Mouse (Mus musculus): Measurements from ENCODE around the gene Snn. TPM values are rescaled to one million over a fixed set of nuclear protein-coding genes. Genes with fewer than 3 reads are reported as not detected.

Snn gene
- polyA plus RNA-seq, 1 experiment from 2014 or later = 50.4 TPM

DNA sequence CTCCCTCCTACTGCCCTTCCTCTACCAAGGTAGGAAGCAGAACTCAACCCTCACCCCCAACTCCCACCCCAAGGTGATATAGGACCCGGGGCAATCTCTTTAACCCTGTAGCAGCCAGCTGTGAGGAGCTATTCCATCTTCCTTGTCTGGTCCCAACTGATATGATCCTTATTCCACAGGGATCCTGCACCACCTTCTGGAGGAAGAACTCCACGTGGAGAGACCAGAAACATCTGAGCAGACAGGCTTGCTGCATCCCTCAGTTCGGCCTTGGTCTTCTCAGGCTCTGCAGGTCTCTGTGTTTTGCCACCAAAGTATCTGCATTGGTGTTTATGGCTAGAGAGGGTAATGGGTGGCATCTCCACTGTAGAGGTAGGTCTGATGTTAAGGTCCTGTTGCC, 29.4 kb upstream of the Snn start:
- Histone ChIP-seq H3K9me3 (ENCODE audit: control insufficient read depth, low read length) (no peaks in the 10 kb centered on the region), H3K4me3 (ENCODE audit: control insufficient read depth in 1 of 2, insufficient read depth in 1 of 2, low read depth in 1 of 2, low read length in 2 of 2) (no peak overlapping the region), H3K36me3 (ENCODE audit: control insufficient read depth, insufficient read depth, low read length) (no peaks in the 10 kb centered on the region), H3K4me2 (ENCODE audit: low read length) (no peak overlapping the region), H3K27me3 (ENCODE audit: control insufficient read depth, insufficient read depth, low read length) (no peaks in the 10 kb centered on the region), H3K27ac (replicated peaks in 1 of 2; ENCODE audit: control insufficient read depth in 1 of 2, insufficient read depth in 1 of 2, low read depth in 2 of 2, low read length in 2 of 2) (no peak overlapping the region), H3K9ac (ENCODE audit: low read length) (no peak overlapping the region), H3K4me1 (ENCODE audit: control insufficient read depth in 2 of 2, insufficient read depth in 2 of 2, low read length in 2 of 2) (no peaks in the 10 kb centered on the region)
- 50% methylated on average over 3 of the region's 3 CpGs for WGBS
- no peak for ATAC-seq (ENCODE audit: insufficient number of reproducible peaks, insufficient read depth, low FRiP score, low read depth)

DNA sequence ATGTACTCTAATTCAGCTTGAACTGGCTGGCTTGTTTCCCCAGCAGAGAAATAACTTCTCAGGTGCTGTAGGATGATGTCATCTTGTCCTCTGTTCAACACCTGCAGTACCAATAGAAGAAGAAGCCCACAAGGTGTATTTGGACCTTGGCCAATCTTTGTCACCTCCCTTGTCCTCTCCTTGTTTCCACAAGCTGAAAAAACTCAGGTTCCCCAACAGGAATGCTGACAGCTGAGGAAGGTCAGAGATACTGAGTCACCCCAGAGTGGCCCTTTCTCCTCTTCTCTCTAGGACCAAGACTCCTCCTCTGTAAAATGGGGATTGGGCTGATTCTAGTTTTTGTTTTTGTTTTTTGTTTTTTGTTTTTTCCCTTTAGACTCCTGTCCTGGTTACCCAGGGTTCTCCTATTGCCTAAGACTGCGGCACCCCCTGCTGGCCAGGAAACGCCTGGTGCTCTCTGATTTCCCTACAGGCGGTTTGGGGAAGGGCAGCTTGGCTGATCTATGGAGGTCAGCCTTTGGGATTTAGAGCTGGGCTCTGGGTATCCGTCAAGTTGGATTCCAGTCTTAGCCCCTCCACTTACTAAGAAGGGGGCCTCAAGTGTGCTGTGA, 26.4 kb upstream of the Snn start:
- Histone ChIP-seq H3K9ac (ENCODE audit: low read length) (no peak overlapping the region), H3K36me3 (ENCODE audit: control insufficient read depth, insufficient read depth, low read length) (no peaks in the 10 kb centered on the region), H3K4me3 (ENCODE audit: control insufficient read depth in 1 of 2, insufficient read depth in 1 of 2, low read depth in 1 of 2, low read length in 2 of 2) (no peak overlapping the region), H3K9me3 (ENCODE audit: control insufficient read depth, low read length) (no peaks in the 10 kb centered on the region), H3K4me1 (ENCODE audit: control insufficient read depth in 2 of 2, insufficient read depth in 2 of 2, low read length in 2 of 2) (no peaks in the 10 kb centered on the region), H3K27ac (replicated peaks in 1 of 2; ENCODE audit: control insufficient read depth in 1 of 2, insufficient read depth in 1 of 2, low read depth in 2 of 2, low read length in 2 of 2) (no peak overlapping the region), H3K27me3 (ENCODE audit: control insufficient read depth, insufficient read depth, low read length) (no peaks in the 10 kb centered on the region), H3K4me2 (ENCODE audit: low read length) (no peak overlapping the region)
- no peak for ATAC-seq (ENCODE audit: insufficient number of reproducible peaks, insufficient read depth, low FRiP score, low read depth)
- WGBS = 2% methylated on average over 4 of the region's 4 CpGs

DNA sequence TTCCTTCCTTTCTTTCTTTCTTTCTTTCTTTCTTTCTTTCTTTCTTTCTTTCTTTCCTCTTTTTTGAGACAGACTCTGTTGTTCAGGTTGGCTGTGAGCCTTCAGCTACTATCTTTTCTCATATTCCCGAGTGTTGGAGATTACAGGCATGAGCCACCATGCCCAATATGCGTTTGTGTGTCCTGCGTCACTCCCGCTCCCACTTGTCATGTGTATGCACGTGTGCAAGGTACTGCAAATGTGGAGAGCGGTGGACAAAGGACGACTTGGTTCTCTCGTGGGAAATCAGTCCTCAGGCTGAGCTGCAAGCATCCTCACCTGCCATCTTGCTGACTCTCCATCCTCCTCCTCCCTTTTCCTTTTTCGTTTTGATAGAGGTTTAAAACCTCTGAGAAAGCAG, 25.5 kb upstream of the Snn start:
- no peak overlapping the region for H3K27ac ChIP-seq (replicated peaks in 1 of 2; ENCODE audit: control insufficient read depth in 1 of 2, insufficient read depth in 1 of 2, low read depth in 2 of 2, low read length in 2 of 2)
- no peaks in the 10 kb centered on the region for H3K9me3 ChIP-seq (ENCODE audit: control insufficient read depth, low read length)
- no peak overlapping the region for H3K9ac ChIP-seq (ENCODE audit: low read length)
- H3K4me1 ChIP-seq (ENCODE audit: control insufficient read depth in 2 of 2, insufficient read depth in 2 of 2, low read length in 2 of 2) = no peaks in the 10 kb centered on the region
- WGBS = 81% methylated on average over 9 of the region's 9 CpGs
- no peak overlapping the region for H3K4me3 ChIP-seq (ENCODE audit: control insufficient read depth in 1 of 2, insufficient read depth in 1 of 2, low read depth in 1 of 2, low read length in 2 of 2)
- H3K36me3 ChIP-seq (ENCODE audit: control insufficient read depth, insufficient read depth, low read length) = no peaks in the 10 kb centered on the region
- no peak overlapping the region for H3K4me2 ChIP-seq (ENCODE audit: low read length)
- no peaks in the 10 kb centered on the region for H3K27me3 ChIP-seq (ENCODE audit: control insufficient read depth, insufficient read depth, low read length)
- no peak for ATAC-seq (ENCODE audit: insufficient number of reproducible peaks, insufficient read depth, low FRiP score, low read depth)

DNA sequence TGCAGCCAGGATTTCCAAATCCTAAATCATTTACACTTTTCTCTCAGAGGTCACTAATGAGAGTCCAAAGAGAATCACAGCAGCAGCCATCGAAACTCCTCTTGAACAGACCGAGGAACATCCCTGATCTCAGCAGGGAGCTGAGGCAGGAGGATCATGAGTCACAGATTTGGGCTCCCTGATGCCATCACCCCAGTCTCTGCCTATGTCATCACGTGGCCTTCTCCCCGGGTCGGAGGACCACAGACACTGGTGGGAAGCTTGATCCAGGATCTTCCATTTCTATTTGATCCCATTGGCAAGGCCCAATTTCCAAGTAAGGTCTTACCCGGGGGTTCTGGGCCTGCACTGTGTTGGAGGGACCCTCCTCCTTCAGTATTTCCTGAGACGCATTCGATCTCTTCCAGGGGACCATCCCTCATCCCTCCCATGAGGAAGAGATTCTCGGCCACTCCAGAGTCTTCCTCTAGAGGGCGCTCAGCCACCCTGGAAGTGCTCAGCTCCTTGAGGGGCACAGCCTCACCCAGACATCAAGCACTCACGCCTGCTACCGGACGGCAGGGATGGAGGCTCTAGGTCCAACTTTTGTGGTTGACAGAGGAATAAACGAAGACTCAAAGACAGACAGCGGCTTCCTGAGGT, 24.8 kb upstream of the Snn start:
- no peak for ATAC-seq (ENCODE audit: insufficient number of reproducible peaks, insufficient read depth, low FRiP score, low read depth)
- Histone ChIP-seq H3K27me3 (ENCODE audit: control insufficient read depth, insufficient read depth, low read length) (no peaks in the 10 kb centered on the region), H3K9ac (ENCODE audit: low read length) (no peak overlapping the region), H3K36me3 (ENCODE audit: control insufficient read depth, insufficient read depth, low read length) (no peaks in the 10 kb centered on the region), H3K4me3 (ENCODE audit: control insufficient read depth in 1 of 2, insufficient read depth in 1 of 2, low read depth in 1 of 2, low read length in 2 of 2) (no peak overlapping the region), H3K9me3 (ENCODE audit: control insufficient read depth, low read length) (no peaks in the 10 kb centered on the region), H3K4me2 (ENCODE audit: low read length) (peak overlapping the region; percentile 9), H3K27ac (replicated peaks in 1 of 2; ENCODE audit: control insufficient read depth in 1 of 2, insufficient read depth in 1 of 2, low read depth in 2 of 2, low read length in 2 of 2) (no peak overlapping the region), H3K4me1 (ENCODE audit: control insufficient read depth in 2 of 2, insufficient read depth in 2 of 2, low read length in 2 of 2) (no peaks in the 10 kb centered on the region)
- WGBS = 19% methylated on average over 15 of the region's 15 CpGs

DNA sequence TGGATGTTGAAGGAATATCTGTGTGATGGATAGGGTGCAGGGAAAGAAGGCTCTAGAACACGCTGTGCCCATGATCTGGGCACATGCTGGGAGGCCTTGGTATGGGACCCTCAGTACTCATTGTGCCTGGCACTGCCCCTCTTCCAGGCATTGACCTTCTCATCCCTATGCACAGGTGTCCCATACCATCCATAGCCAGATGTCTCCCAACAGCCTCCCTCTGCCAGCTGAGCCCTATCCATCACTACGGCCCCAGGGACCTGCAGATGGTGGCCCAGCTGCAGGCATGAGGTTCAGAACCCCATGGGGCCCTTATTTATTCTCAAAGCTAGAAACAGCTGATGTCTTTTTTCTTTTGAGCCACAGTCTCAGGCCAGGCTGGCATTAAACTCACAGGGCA, 20.1 kb upstream of the Snn start:
- Histone ChIP-seq H3K27ac (replicated peaks in 1 of 2; ENCODE audit: control insufficient read depth in 1 of 2, insufficient read depth in 1 of 2, low read depth in 2 of 2, low read length in 2 of 2) (no peak overlapping the region), H3K4me3 (ENCODE audit: control insufficient read depth in 1 of 2, insufficient read depth in 1 of 2, low read depth in 1 of 2, low read length in 2 of 2) (no peak overlapping the region), H3K4me1 (ENCODE audit: control insufficient read depth in 2 of 2, insufficient read depth in 2 of 2, low read length in 2 of 2) (peaks cover 0 to 2% of the 10 kb centered on the region in 2 experiments; a peak in 2 of 4 replicates), H3K4me2 (ENCODE audit: low read length) (no peak overlapping the region), H3K27me3 (ENCODE audit: control insufficient read depth, insufficient read depth, low read length) (no peaks in the 10 kb centered on the region), H3K9ac (ENCODE audit: low read length) (no peak overlapping the region), H3K36me3 (ENCODE audit: control insufficient read depth, insufficient read depth, low read length) (no peaks in the 10 kb centered on the region), H3K9me3 (ENCODE audit: control insufficient read depth, low read length) (no peaks in the 10 kb centered on the region)
- no peak for ATAC-seq (ENCODE audit: insufficient number of reproducible peaks, insufficient read depth, low FRiP score, low read depth)
- 95% methylated on average over 2 of the region's 2 CpGs for WGBS

DNA sequence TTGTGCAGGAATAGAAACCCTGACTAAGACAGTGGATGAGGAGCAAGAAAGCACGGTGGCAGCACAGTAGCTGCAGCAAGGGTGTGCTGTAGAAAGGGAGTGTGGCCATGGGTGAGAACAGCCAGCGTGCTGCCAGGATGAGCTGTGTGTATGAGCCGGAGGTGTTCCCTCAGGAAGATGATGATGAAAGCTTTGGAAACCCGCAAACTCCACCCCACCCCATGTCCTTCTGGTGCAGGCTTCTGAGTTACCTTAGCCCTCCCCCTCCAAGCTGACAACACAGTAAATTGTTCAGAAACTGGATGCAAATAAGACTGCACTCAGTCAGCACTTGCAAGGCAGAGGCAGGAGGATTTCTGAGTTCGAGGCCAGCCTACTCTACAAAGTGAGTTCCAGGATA, 17.5 kb upstream of the Snn start:
- no peak overlapping the region for H3K4me3 ChIP-seq (ENCODE audit: control insufficient read depth in 1 of 2, insufficient read depth in 1 of 2, low read depth in 1 of 2, low read length in 2 of 2)
- H3K4me2 ChIP-seq (ENCODE audit: low read length) = no peak overlapping the region
- H3K27ac ChIP-seq (replicated peaks in 1 of 2; ENCODE audit: control insufficient read depth in 1 of 2, insufficient read depth in 1 of 2, low read depth in 2 of 2, low read length in 2 of 2) = no peak overlapping the region
- WGBS = 69% methylated on average over 5 of the region's 5 CpGs
- peaks cover 9 to 10% of the 10 kb centered on the region in 2 experiments for H3K4me1 ChIP-seq (ENCODE audit: control insufficient read depth in 2 of 2, insufficient read depth in 2 of 2, low read length in 2 of 2)
- H3K9me3 ChIP-seq (ENCODE audit: control insufficient read depth, low read length) = no peaks in the 10 kb centered on the region
- no peaks in the 10 kb centered on the region for H3K36me3 ChIP-seq (ENCODE audit: control insufficient read depth, insufficient read depth, low read length)
- ATAC-seq (ENCODE audit: insufficient number of reproducible peaks, insufficient read depth, low FRiP score, low read depth) = no peak
- no peak overlapping the region for H3K9ac ChIP-seq (ENCODE audit: low read length)
- H3K27me3 ChIP-seq (ENCODE audit: control insufficient read depth, insufficient read depth, low read length) = no peaks in the 10 kb centered on the region

DNA sequence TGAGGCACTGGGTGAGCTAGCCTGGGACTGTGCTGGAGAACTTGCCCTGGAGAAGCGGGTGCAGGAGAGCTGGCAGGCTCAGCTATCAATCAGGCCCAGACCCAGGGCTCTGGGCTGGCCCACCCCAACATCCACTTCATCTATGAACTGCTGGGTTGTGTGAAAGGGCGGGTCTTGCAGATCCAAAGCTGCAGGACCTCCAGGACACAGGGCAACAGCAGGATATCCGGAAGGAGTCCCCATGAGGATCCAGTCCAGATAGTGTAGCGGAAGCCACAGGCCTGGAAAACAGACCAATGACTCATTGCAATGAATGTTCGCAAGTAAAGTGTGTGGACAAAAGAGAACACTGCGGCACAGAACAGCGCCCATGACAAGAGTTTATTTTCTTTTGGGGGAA, 14.3 kb upstream of the Snn start:
- peak overlapping the region; percentile 69 to 78 for H3K27ac ChIP-seq (replicated peaks in 1 of 2; ENCODE audit: control insufficient read depth in 1 of 2, insufficient read depth in 1 of 2, low read depth in 2 of 2, low read length in 2 of 2)
- no peak overlapping the region for H3K4me2 ChIP-seq (ENCODE audit: low read length)
- no peaks in the 10 kb centered on the region for H3K9me3 ChIP-seq (ENCODE audit: control insufficient read depth, low read length)
- H3K36me3 ChIP-seq (ENCODE audit: control insufficient read depth, insufficient read depth, low read length) = no peaks in the 10 kb centered on the region
- H3K4me3 ChIP-seq (ENCODE audit: control insufficient read depth in 1 of 2, insufficient read depth in 1 of 2, low read depth in 1 of 2, low read length in 2 of 2) = no peak overlapping the region
- WGBS = 67% methylated on average over 7 of the region's 7 CpGs
- peak; percentile 76 for ATAC-seq (ENCODE audit: insufficient number of reproducible peaks, insufficient read depth, low FRiP score, low read depth)
- no peaks in the 10 kb centered on the region for H3K27me3 ChIP-seq (ENCODE audit: control insufficient read depth, insufficient read depth, low read length)
- peaks cover 9 to 10% of the 10 kb centered on the region in 2 experiments for H3K4me1 ChIP-seq (ENCODE audit: control insufficient read depth in 2 of 2, insufficient read depth in 2 of 2, low read length in 2 of 2)
- no peak overlapping the region for H3K9ac ChIP-seq (ENCODE audit: low read length)

DNA sequence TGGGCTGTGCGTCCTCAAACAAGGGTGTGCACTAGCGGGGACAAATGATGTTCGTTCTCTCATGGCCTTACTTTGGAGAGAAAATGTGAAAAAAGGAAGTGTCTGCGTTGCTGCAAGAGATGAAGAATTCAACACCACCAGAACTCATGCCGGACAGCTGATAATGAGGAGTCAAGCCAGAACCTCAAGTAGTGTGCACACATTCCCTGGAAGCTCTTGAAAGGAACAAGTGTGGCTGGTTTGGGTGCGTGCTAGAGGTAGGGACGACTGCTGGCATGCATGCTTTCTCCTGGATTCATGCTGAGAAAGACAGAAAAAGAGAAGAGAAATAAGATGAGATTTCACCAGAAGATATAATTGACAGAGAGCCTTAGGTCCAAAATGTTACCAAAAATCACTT, 13.6 kb upstream of the Snn start:
- no peak overlapping the region for H3K4me2 ChIP-seq (ENCODE audit: low read length)
- H3K36me3 ChIP-seq (ENCODE audit: control insufficient read depth, insufficient read depth, low read length) = no peaks in the 10 kb centered on the region
- 33% methylated on average over 7 of the region's 7 CpGs for WGBS
- peaks cover 9 to 10% of the 10 kb centered on the region in 2 experiments for H3K4me1 ChIP-seq (ENCODE audit: control insufficient read depth in 2 of 2, insufficient read depth in 2 of 2, low read length in 2 of 2)
- H3K27ac ChIP-seq (replicated peaks in 1 of 2; ENCODE audit: control insufficient read depth in 1 of 2, insufficient read depth in 1 of 2, low read depth in 2 of 2, low read length in 2 of 2) = peak overlapping the region; percentile 68 to 69
- H3K9me3 ChIP-seq (ENCODE audit: control insufficient read depth, low read length) = no peaks in the 10 kb centered on the region
- no peak for ATAC-seq (ENCODE audit: insufficient number of reproducible peaks, insufficient read depth, low FRiP score, low read depth)
- no peaks in the 10 kb centered on the region for H3K27me3 ChIP-seq (ENCODE audit: control insufficient read depth, insufficient read depth, low read length)
- no peak overlapping the region for H3K4me3 ChIP-seq (ENCODE audit: control insufficient read depth in 1 of 2, insufficient read depth in 1 of 2, low read depth in 1 of 2, low read length in 2 of 2)
- H3K9ac ChIP-seq (ENCODE audit: low read length) = no peak overlapping the region
